Mouse (Mus musculus): ENCODE measurements around the gene Cmah. TPM values are rescaled to one million over a fixed set of nuclear protein-coding genes. Genes with fewer than 3 reads are reported as not detected.

The Cmah gene
- total and polyA plus RNA-seq, 3 experiments, result 1.4 to 2.2 TPM; not detected in 1

DNA sequence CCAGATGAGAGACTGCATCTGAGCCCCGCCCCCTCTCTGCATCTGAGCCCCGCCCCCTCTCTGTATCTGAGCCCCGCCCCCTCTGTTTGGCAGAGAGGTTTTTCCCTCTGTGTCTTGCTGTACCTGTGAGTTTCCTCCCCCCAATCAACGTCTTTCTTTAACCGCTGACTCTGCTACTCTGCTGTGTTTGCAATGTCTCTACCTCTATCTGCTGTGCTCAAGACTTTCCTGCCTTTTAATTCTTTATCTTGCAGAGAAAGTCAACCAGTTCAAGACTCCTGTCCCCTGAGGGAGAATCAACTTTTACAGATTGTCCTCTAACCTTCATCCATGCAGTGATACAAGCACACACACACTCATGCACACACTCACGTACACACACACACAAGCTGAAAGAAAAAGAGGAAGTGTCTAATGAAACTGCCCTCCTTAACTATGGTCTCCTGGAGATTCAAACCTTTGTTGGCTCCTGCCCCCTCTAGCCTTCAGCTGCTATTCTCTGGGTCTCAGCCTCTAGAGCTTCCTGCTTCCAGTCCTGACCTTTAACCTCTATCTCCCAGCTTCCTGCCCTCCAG lies 188.0 kb downstream of the Cmah start:
- Histone ChIP-seq H3K27ac (ENCODE audit: control insufficient read depth, low read depth, low read length) (peak overlapping the region; percentile 31; the same call in 1 of the 2 replicates), H3K79me2 (ENCODE audit: control insufficient read depth, insufficient read depth, low read length, poor library complexity) (peaks cover 6% of the 10 kb centered on the region; the same call in 1 of the 2 replicates), H3K4me3 (ENCODE audit: control insufficient read depth in 1 of 2, insufficient read depth in 1 of 2, low read depth in 2 of 2, low read length in 2 of 2) (no peak overlapping the region), H3K27me3 (ENCODE audit: control insufficient read depth in 1 of 2, insufficient read depth in 2 of 2, low read length in 2 of 2) (no peaks in the 10 kb centered on the region), H3K4me1 (ENCODE audit: control insufficient read depth in 1 of 2, insufficient read depth in 2 of 2, low read length in 2 of 2) (peaks cover 2 to 4% of the 10 kb centered on the region in 2 experiments; a peak in 3 of 4 replicates), H3K36me3 (ENCODE audit: control insufficient read depth in 1 of 2, insufficient read depth in 2 of 2, low read length in 2 of 2) (peaks cover 0 to 10% of the 10 kb centered on the region in 2 experiments; a peak in 2 of 4 replicates), H3K9me3 (replicated peaks; ENCODE audit: insufficient read depth, low read length) (no peaks in the 10 kb centered on the region), H3K9ac (ENCODE audit: control insufficient read depth, low read depth, low read length, poor library complexity, severe bottlenecking) (no peak overlapping the region)
- TF ChIP-seq ETS1 (IDR thresholded peaks at IDR 0.05; ENCODE audit: low read depth, low read length) (peak; percentile 44; the same call in 1 of the 2 replicates), ELF1 (IDR thresholded peaks at IDR 0.05; ENCODE audit: low read depth, low read length) (peak; percentile 38; the same call in 1 of the 2 replicates), ZKSCAN1 (IDR thresholded peaks at IDR 0.05; ENCODE audit: low read depth, low read length) (no peak), USF2 (IDR thresholded peaks at IDR 0.05; ENCODE audit: borderline replicate concordance in 1 of 2, insufficient read depth in 1 of 2, low read depth in 1 of 2, low read length in 2 of 2) (no peak), GABPA (IDR thresholded peaks at IDR 0.05; ENCODE audit: low read depth, low read length) (no peak), ZC3H11A (IDR thresholded peaks at IDR 0.05; ENCODE audit: low read depth, low read length) (no peak), NELFE (IDR thresholded peaks at IDR 0.05; ENCODE audit: low read depth, low read length) (no peak), BHLHE40 (IDR thresholded peaks at IDR 0.05; ENCODE audit: borderline replicate concordance, low read depth, low read length) (no peak), MXI1 (IDR thresholded peaks at IDR 0.05; ENCODE audit: low read depth, low read length) (peak; percentile 43; the same call in 1 of the 2 replicates), EP300 (IDR thresholded peaks at IDR 0.05; ENCODE audit: low read depth in 1 of 2, low read length in 2 of 2) (peak in 1 of 2 experiments; percentile 55; a peak in 2 of 4 replicates), USF1 (IDR thresholded peaks at IDR 0.05; ENCODE audit: low read depth, low read length) (no peak), CHD1 (IDR thresholded peaks at IDR 0.05; ENCODE audit: low read depth, low read length) (no peak), HCFC1 (IDR thresholded peaks at IDR 0.05; ENCODE audit: low read depth, low read length) (0 out of 2 replicates have a peak, but pooled peaks have one; percentile 36), SIN3A (IDR thresholded peaks at IDR 0.05; ENCODE audit: low read length) (peak; percentile 48), TBP (IDR thresholded peaks at IDR 0.05; ENCODE audit: low read depth, low read length) (0 out of 2 replicates have a peak, but pooled peaks have one; percentile 42), KAT2A (conservative IDR thresholded peaks at IDR 0.05; ENCODE audit: low read depth, low read length) (no peak), GATA1 (IDR thresholded peaks at IDR 0.05; ENCODE audit: low read depth, low read length) (0 out of 2 replicates have a peak, but pooled peaks have one; percentile 19), MAFK (IDR thresholded peaks at IDR 0.05; ENCODE audit: borderline replicate concordance, low read depth, low read length) (peak; percentile 45; the same call in 1 of the 2 replicates), RCOR1 (IDR thresholded peaks at IDR 0.05; ENCODE audit: low read depth, low read length) (peak; percentile 14; the same call in 1 of the 2 replicates), RAD21 (IDR thresholded peaks at IDR 0.05; ENCODE audit: low read depth, low read length) (no peak), NRF1 (IDR thresholded peaks at IDR 0.05; ENCODE audit: insufficient read depth, low read depth, low read length, poor library complexity, severe bottlenecking) (no peak)
- DNase-seq (ENCODE audit: low read depth, low spot score), result peak; percentile 81
